Mouse (Mus musculus) heart, embryonic 11.5 days (tissue): ENCODE results near the gene Mical2. TPM values are rescaled to one million over a fixed set of nuclear protein-coding genes. Genes with fewer than 3 reads are reported as not detected.

Source experiments
- ATAC-seq: fragments of 200-750 bp; cut with Nextera tagmentation; replicated peaks from 2 replicates; pipeline ENCODE4 v1.8.0; 2017; ENCODE audit warnings: moderate library complexity; ENCODE audit not compliant: insufficient number of reproducible peaks, low FRiP score, low TSS enrichment
- H3K27ac ChIP-seq: fragments of 300-500 bp; sonication (generic); 2 replicates; pipeline ENCODE4 v1.5.1; 2014; ENCODE audit warnings: mild to moderate bottlenecking, low read depth, low read length
- H3K27me3 ChIP-seq: fragments of 300-500 bp; sonication (generic); 2 replicates; pipeline ENCODE4 v1.6.1; 2014; ENCODE audit warnings: mild to moderate bottlenecking, low read length, mixed read lengths; ENCODE audit not compliant: control insufficient read depth, insufficient read depth
- H3K36me3 ChIP-seq: fragments of 300-500 bp; sonication (generic); 2 replicates; pipeline ENCODE4 v1.6.1; 2014; ENCODE audit warnings: mild to moderate bottlenecking, low read length, moderate library complexity, mixed read lengths; ENCODE audit not compliant: control insufficient read depth, insufficient read depth
- H3K4me1 ChIP-seq: fragments of 300-500 bp; sonication (generic); 2 replicates; pipeline ENCODE4 v1.6.1; 2014; ENCODE audit warnings: low read length; ENCODE audit not compliant: control insufficient read depth, insufficient read depth
- H3K4me2 ChIP-seq: fragments of 300-500 bp; sonication (generic); 2 replicates; pipeline ENCODE4 v1.6.1; 2014; ENCODE audit warnings: mild to moderate bottlenecking, moderate library complexity
- H3K4me3 ChIP-seq: fragments of 300-500 bp; sonication (generic); 2 replicates; pipeline ENCODE4 v1.5.1; 2014; ENCODE audit warnings: low read depth, low read length
- H3K9ac ChIP-seq: fragments of 300-500 bp; sonication (generic); 2 replicates; pipeline ENCODE4 v1.6.1; 2014; ENCODE audit warnings: mild to moderate bottlenecking, low read depth, low read length, moderate library complexity
- H3K9me3 ChIP-seq: fragments of 300-500 bp; sonication (generic); replicated peaks from 2 replicates; pipeline ENCODE4 v1.6.1; 2016; ENCODE audit warnings: low read length; ENCODE audit not compliant: control insufficient read depth
- WGBS: fragments of 180-500 bp; shearing (Covaris S2); extraction: QIAGEN DNeasy Blood & Tissue Kit; methylation state at CpG from one replicate; pipeline ENCODE4 v1.1.7; 2014; ENCODE audit not compliant: insufficient replicate concordance; 5-methylcytosine and 5-hydroxymethylcytosine counted together
- polyA plus RNA-seq: library from polyadenylated mRNA; unstranded; fragments of >200 nt; fragmentation: Nextera tagmentation; extraction: Ambion mirVana; gene quantifications from 2 replicates; pipeline ENCODE4 v1.2.1, GENCODE M21; 2014

Mical2 gene
- polyA plus RNA-seq, 1 experiment from 2014 or later: 117 TPM

- Histone ChIP-seq H3K4me3 (no peak overlapping the region), H3K9ac (no peak overlapping the region), H3K27me3 (no peaks in the 10 kb centered on the region), H3K4me2 (no peak overlapping the region), H3K9me3 (no peaks in the 10 kb centered on the region), H3K27ac (peak overlapping the region; percentile 84), H3K4me1 (peaks cover 96% of the 10 kb centered on the region), H3K36me3 (peaks cover 6% of the 10 kb centered on the region; the same call in 1 of the 2 replicates)
- ATAC-seq: no peak
- WGBS: 82% methylated on average over 3 of the region's 3 CpGs
Measured at GRCm38 (mm10) chr7:112271627-112272026, 46.0 kb downstream of the Mical2 start.

GRCm38 (mm10) chr7:112272692-112273091, 47.0 kb downstream of the Mical2 start:
- H3K36me3 ChIP-seq: peaks cover 6% of the 10 kb centered on the region; the same call in 1 of the 2 replicates
- H3K4me3 ChIP-seq: no peak overlapping the region
- WGBS: 56% methylated on average over 5 of the region's 5 CpGs
- no peaks in the 10 kb centered on the region for H3K27me3 ChIP-seq
- H3K27ac ChIP-seq: peak overlapping the region; percentile 62
- no peaks in the 10 kb centered on the region for H3K9me3 ChIP-seq
- H3K4me1 ChIP-seq: peaks cover 94% of the 10 kb centered on the region
- H3K9ac ChIP-seq: no peak overlapping the region
- ATAC-seq: no peak
- no peak overlapping the region for H3K4me2 ChIP-seq

- H3K27me3 ChIP-seq: no peaks in the 10 kb centered on the region
- no peaks in the 10 kb centered on the region for H3K9me3 ChIP-seq
- peaks cover 6% of the 10 kb centered on the region; the same call in 1 of the 2 replicates for H3K36me3 ChIP-seq
- no peak for ATAC-seq
- H3K4me2 ChIP-seq: no peak overlapping the region
- H3K9ac ChIP-seq: 0 out of 2 replicates have a peak overlapping the region, but pooled peaks have one; percentile 24
- peaks cover 94% of the 10 kb centered on the region for H3K4me1 ChIP-seq
- H3K27ac ChIP-seq: peak overlapping the region; percentile 62
- WGBS: 51% methylated on average over 6 of the region's 6 CpGs
- no peak overlapping the region for H3K4me3 ChIP-seq
Measured at GRCm38 (mm10) chr7:112273451-112273850, 47.8 kb downstream of the Mical2 start.

DNA sequence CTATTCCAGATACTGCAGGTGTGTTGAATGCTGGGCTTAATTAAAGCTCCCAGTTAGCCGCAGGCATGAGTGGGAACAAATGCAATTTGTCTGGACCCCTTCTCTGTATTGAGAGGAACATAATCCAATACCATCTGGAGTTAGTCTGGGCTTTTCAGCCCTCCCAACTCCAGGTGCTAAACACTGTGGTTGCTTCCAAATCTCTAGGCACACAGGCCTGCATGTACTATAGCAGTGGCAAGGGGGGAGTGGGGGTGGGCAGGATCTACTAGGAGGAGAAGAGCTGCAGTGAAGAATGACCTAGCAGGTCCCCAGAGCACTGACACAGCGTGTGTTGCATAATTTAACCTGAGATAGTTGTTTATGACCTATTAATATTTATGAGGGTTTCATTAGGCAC, 49.0 kb downstream of the Mical2 start:
- Histone ChIP-seq H3K27me3 (no peaks in the 10 kb centered on the region), H3K4me2 (no peak overlapping the region), H3K9me3 (no peaks in the 10 kb centered on the region), H3K9ac (no peak overlapping the region), H3K4me1 (peaks cover 91% of the 10 kb centered on the region), H3K4me3 (no peak overlapping the region), H3K36me3 (peaks cover 6% of the 10 kb centered on the region; the same call in 1 of the 2 replicates), H3K27ac (peak overlapping the region; percentile 92)
- no peak for ATAC-seq
- 68% methylated on average over 2 of the region's 2 CpGs for WGBS

- peak overlapping the region; percentile 92 for H3K27ac ChIP-seq
- WGBS: 62% methylated on average over 3 of the region's 3 CpGs
- peaks cover 6% of the 10 kb centered on the region; the same call in 1 of the 2 replicates for H3K36me3 ChIP-seq
- no peak for ATAC-seq
- H3K27me3 ChIP-seq: no peaks in the 10 kb centered on the region
- no peak overlapping the region for H3K4me3 ChIP-seq
- H3K9me3 ChIP-seq: no peaks in the 10 kb centered on the region
- peaks cover 91% of the 10 kb centered on the region for H3K4me1 ChIP-seq
- no peak overlapping the region for H3K4me2 ChIP-seq
- no peak overlapping the region for H3K9ac ChIP-seq
Measured at GRCm38 (mm10) chr7:112275093-112275492, 49.4 kb downstream of the Mical2 start.

DNA sequence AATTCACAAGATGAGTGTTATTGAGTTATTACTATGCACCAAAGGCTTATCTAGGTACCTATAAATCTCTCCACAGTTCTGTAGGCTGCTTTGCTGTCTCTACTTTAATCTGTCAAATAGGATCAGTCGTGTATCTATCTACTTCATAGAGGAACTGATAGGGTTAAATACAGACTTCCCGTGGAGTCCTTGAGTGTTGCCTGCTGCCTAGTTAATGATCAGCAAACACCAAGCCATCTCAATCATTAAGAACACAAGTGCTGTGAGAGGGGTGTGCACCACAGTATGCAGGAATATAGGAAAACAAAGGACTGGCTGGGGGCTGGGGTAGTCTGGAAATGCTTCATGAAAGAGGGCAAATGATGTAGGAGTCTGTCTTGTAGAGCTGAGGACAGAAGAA, 50.2 kb downstream of the Mical2 start:
- Histone ChIP-seq H3K27ac (peak overlapping the region; percentile 92), H3K4me1 (peaks cover 90% of the 10 kb centered on the region), H3K4me3 (no peak overlapping the region), H3K27me3 (no peaks in the 10 kb centered on the region), H3K9me3 (no peaks in the 10 kb centered on the region), H3K9ac (no peak overlapping the region), H3K4me2 (no peak overlapping the region), H3K36me3 (peaks cover 6% of the 10 kb centered on the region; the same call in 1 of the 2 replicates)
- ATAC-seq: no peak
- WGBS: 19% methylated on average over 2 of the region's 2 CpGs

DNA sequence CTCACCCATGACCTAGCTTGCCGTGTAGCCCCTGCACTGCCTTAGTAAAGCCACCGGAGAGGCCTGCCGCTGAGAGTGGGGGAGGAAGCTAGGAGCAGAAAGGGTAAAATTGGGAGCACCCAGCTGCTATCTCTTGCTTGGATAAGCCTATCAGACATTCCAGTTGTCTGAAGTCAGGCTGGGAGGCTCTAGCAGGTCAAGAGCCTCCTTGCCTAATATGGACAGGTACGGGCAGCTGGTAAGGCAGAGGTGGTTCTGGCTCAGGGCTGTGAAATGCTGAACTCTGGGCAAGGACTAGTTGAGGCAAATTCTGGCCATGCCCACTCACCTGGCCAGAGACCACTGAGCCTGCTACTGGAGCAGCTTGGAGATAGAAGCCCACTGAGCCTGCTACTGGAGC, 51.2 kb downstream of the Mical2 start:
- Histone ChIP-seq H3K27me3 (no peaks in the 10 kb centered on the region), H3K36me3 (peaks cover 6% of the 10 kb centered on the region; the same call in 1 of the 2 replicates), H3K27ac (peak overlapping the region; percentile 92), H3K9ac (peak overlapping the region; percentile 50; the same call in 1 of the 2 replicates), H3K4me2 (peak overlapping the region; percentile 25; the same call in 1 of the 2 replicates), H3K9me3 (no peaks in the 10 kb centered on the region), H3K4me3 (no peak overlapping the region), H3K4me1 (peaks cover 89% of the 10 kb centered on the region)
- ATAC-seq: peak; percentile 70
- WGBS: 16% methylated on average over 4 of the region's 4 CpGs

DNA sequence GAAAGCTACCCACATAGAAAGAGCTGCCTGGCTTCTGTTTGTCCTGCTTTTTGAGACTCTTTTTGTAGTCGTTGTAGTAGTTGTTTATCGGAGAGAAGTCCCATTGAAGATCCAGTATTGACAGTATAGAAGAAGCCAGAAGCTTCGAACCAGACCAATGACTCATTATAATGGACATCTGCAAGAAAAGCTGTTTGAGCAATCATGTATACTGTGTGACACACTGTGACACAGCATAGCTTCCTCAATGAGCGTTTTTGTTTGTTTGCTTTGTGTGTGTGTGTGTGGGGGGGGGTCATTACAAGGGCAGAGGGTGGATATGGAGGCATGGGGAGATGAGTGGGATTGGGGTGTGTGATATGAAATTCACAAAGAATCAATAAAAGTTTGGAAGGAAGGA, 53.0 kb downstream of the Mical2 start:
- WGBS: 34% methylated on average over 4 of the region's 4 CpGs
- Histone ChIP-seq H3K9ac (no peak overlapping the region), H3K9me3 (no peaks in the 10 kb centered on the region), H3K4me3 (no peak overlapping the region), H3K27me3 (no peaks in the 10 kb centered on the region), H3K27ac (peak overlapping the region; percentile 74), H3K4me2 (no peak overlapping the region), H3K4me1 (peaks cover 84% of the 10 kb centered on the region), H3K36me3 (no peaks in the 10 kb centered on the region)
- no peak for ATAC-seq

GRCm38 (mm10) chr7:112280474-112280873, 54.8 kb downstream of the Mical2 start:
- no peaks in the 10 kb centered on the region for H3K9me3 ChIP-seq
- H3K36me3 ChIP-seq: no peaks in the 10 kb centered on the region
- H3K4me1 ChIP-seq: peaks cover 81% of the 10 kb centered on the region
- WGBS: 12% methylated on average over 3 of the region's 3 CpGs
- no peak overlapping the region for H3K9ac ChIP-seq
- no peaks in the 10 kb centered on the region for H3K27me3 ChIP-seq
- H3K4me3 ChIP-seq: no peak overlapping the region
- peak; percentile 27; the same call in 1 of the 2 replicates for ATAC-seq
- peak overlapping the region; percentile 65 for H3K27ac ChIP-seq
- H3K4me2 ChIP-seq: no peak overlapping the region
